Mouse (Mus musculus) midbrain, embryonic 16.5 days (tissue): ENCODE results near the gene Srms. TPM values are rescaled to one million over a fixed set of nuclear protein-coding genes. Genes with fewer than 3 reads are reported as not detected.
A peak's percentile ranks its signal among the peaks of the same experiment; 100 is the strongest.

Source experiments
- ATAC-seq: fragments of 200-750 bp; cut with Nextera tagmentation; 2 replicates; pipeline ENCODE4 v1.8.0; 2017; ENCODE audit warnings: moderate TSS enrichment
- H3K27ac ChIP-seq: fragments of 300-500 bp; sonication (generic); 2 replicates; pipeline ENCODE4 v1.5.1; 2014; ENCODE audit warnings: mild to moderate bottlenecking, low read length, mixed read lengths
- H3K27me3 ChIP-seq: fragments of 300-500 bp; sonication (generic); 2 replicates; pipeline ENCODE4 v1.6.1; 2014; ENCODE audit warnings: low read depth, low read length, mixed read lengths; ENCODE audit not compliant: control insufficient read depth, insufficient read depth
- H3K36me3 ChIP-seq: fragments of 300-500 bp; sonication (generic); 2 replicates; pipeline ENCODE4 v1.6.1; 2014; ENCODE audit warnings: mild to moderate bottlenecking, low read length, moderate library complexity, mixed read lengths; ENCODE audit not compliant: control insufficient read depth, insufficient read depth
- H3K4me1 ChIP-seq: fragments of 300-500 bp; sonication (generic); 2 replicates; pipeline ENCODE4 v1.6.1; 2014; ENCODE audit warnings: mild to moderate bottlenecking, low read length, mixed read lengths; ENCODE audit not compliant: control insufficient read depth, insufficient read depth
- H3K4me2 ChIP-seq: fragments of 300-500 bp; sonication (generic); 2 replicates; pipeline ENCODE4 v1.6.1; 2014; ENCODE audit warnings: mild to moderate bottlenecking, low read length, mixed read lengths
- H3K4me3 ChIP-seq: fragments of 300-500 bp; sonication (generic); 2 replicates; pipeline ENCODE4 v1.5.1; 2014; ENCODE audit warnings: low read depth, mild to moderate bottlenecking, low read length, moderate library complexity, mixed read lengths
- H3K9ac ChIP-seq: fragments of 300-500 bp; sonication (generic); 2 replicates; pipeline ENCODE4 v1.6.1; 2014; ENCODE audit warnings: low read depth, low read length, mixed read lengths
- H3K9me3 ChIP-seq: fragments of 300-500 bp; sonication (generic); replicated peaks from 2 replicates; pipeline ENCODE4 v1.6.1; 2014; ENCODE audit warnings: mild to moderate bottlenecking, low read length, mixed read lengths; ENCODE audit not compliant: control insufficient read depth, poor library complexity, severe bottlenecking
- WGBS: fragments of 180-500 bp; shearing (Covaris S2); extraction: QIAGEN DNeasy Blood & Tissue Kit; methylation state at CpG from one replicate; pipeline ENCODE4 v1.1.7; 2014; 5-methylcytosine and 5-hydroxymethylcytosine counted together
- polyA plus RNA-seq: library from polyadenylated mRNA; unstranded; fragments of >200 nt; fragmentation: Nextera tagmentation; extraction: Ambion mirVana; gene quantifications from 2 replicates; pipeline ENCODE4 v1.2.1, GENCODE M21; 2015

Gene Srms
- polyA plus RNA-seq, 1 experiment from 2014 or later: 0.20 TPM

DNA sequence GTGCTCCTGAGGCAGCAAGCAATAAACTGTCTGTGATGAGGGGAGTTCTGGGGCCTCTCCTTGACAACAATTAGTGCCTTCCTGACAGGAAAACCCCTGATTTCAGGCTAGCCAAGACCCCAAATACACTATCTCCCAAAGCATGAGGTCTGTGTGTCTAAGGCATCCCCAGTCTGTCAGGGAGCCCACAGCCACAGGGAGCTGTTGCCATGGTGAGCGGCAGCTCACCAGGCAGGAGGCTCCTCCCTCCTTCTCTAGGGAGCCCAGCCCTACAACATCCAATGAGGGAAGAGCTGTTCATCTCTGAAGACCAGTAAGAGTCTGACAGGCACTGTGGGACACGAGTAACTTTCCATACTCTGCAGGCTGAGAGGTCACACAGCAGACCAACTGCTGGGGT is 53.2 kb downstream of the Srms start:
- Histone ChIP-seq H3K4me1 (peaks cover 41% of the 10 kb centered on the region), H3K9ac (peak overlapping the region; percentile 23), H3K4me2 (peak overlapping the region; percentile 36)

DNA sequence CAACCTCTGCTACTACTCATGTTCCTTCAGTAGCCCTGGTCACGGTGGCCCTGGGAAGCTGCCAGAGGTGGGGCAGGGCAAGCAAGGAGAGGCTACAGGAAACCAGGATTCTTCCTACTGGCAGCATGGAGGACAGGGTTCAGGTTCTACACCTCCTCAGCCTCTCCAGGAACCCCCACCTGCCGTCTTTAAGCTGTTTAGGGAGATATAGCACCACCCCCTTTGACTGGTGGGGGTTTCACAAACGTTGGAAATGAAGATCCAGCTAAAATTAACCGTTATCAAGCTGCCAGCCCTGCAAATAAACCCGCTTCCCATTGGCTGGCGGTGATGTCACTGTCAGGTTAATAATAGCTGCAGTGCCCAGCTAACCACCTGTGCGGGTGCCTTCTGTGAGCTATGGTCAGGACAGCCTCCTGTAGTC is 53.9 kb downstream of the Srms start:
- H3K9me3 ChIP-seq: no peaks in the 10 kb centered on the region
- no peak overlapping the region for H3K4me3 ChIP-seq
- peak overlapping the region; percentile 84 for H3K27ac ChIP-seq
- H3K4me1 ChIP-seq: peaks cover 47% of the 10 kb centered on the region
- no peaks in the 10 kb centered on the region for H3K36me3 ChIP-seq
- H3K4me2 ChIP-seq: peak overlapping the region; percentile 36
- peak; percentile 21; the same call in 1 of the 2 replicates for ATAC-seq
- WGBS: 50% methylated on average over 7 of the region's 7 CpGs
- no peaks in the 10 kb centered on the region for H3K27me3 ChIP-seq
- H3K9ac ChIP-seq: no peak overlapping the region

More for the DNA sequence above, 53.2 kb downstream of the Srms start:
- no peaks in the 10 kb centered on the region for H3K36me3 ChIP-seq
- no peaks in the 10 kb centered on the region for H3K9me3 ChIP-seq
- 0% methylated on average over 2 of the region's 2 CpGs for WGBS
- ATAC-seq: peak; percentile 81
- H3K27me3 ChIP-seq: no peaks in the 10 kb centered on the region
- H3K4me3 ChIP-seq: no peak overlapping the region
- peak overlapping the region; percentile 84 for H3K27ac ChIP-seq

DNA sequence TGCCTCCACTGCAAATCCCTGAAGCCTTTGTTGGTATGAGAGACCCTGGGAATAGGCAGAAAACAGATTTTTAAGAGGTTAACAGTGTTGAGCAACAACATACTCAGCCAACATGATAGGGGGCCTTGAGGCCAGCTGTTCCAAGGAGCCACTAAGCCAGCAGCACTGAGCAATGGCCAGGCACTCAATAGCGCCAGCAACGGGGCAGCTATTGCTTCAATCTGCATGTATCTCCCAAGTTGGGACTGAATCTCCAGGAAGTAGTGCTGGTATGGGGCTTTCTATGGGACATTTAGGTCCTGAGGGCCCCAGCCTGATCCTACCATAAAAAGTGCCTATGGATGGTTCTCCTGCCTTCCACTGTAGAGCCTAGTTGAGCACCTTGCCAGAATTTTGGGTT is 54.5 kb downstream of the Srms start:
- peaks cover 2% of the 10 kb centered on the region; the same call in 1 of the 2 replicates for H3K36me3 ChIP-seq
- peaks cover 47% of the 10 kb centered on the region for H3K4me1 ChIP-seq
- WGBS: 94% methylated on average over 2 of the region's 2 CpGs
- no peak for ATAC-seq
- H3K4me2 ChIP-seq: no peak overlapping the region
- H3K27me3 ChIP-seq: no peaks in the 10 kb centered on the region
- H3K27ac ChIP-seq: peak overlapping the region; percentile 84
- no peaks in the 10 kb centered on the region for H3K9me3 ChIP-seq
- no peak overlapping the region for H3K9ac ChIP-seq
- no peak overlapping the region for H3K4me3 ChIP-seq

DNA sequence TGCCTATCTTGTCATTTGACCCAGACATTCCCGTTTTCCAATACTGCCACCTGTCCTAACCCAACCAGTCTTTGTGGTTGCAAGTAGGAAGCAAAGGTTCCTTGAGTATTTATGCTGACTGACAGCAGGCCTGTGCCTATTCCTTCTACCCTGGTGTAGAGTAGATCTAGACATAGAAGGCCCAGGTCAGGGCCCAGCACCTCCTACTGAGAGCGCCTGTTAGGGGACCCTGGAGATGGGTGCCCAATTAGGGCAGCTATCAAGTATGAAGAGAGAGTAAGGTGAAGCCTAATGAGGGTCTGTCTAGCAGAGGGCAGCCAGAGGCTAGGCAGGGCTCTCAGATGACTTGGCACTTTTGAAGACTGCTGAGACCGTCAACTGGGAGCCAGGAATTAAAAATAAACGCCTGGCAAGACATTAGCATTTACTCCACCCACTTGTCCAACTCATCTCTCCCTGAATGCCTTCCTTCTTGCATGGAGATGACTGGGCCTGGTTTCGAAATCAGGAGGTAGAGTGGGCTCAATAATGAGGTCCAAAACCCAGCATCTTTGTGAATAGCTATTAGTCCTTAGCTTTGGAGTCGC is 55.2 kb downstream of the Srms start:
- peak overlapping the region; percentile 78 for H3K4me2 ChIP-seq
- H3K9ac ChIP-seq: no peak overlapping the region

DNA sequence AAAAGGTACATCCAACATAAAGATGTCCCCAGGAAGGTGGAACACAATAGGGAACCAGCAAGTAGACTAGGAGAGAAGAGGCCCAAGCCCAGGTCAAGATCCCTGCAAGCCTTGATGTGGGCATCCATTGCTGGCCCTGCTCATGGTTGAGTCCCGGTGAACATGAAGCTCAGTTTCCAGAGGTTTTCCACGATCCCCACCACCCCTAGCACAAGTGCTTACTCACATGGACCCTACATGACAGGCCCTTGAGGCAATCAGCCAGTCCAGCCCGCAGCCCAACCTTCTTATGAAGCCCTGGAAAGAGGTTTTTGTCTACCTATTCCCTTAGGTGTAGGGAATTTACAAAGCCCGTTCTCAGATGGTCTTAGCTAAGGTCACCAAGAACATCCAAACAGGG is 55.8 kb downstream of the Srms start:
- Histone ChIP-seq H3K36me3 (peaks cover 11% of the 10 kb centered on the region), H3K9me3 (no peaks in the 10 kb centered on the region), H3K4me3 (peak overlapping the region; percentile 72), H3K4me2 (peak overlapping the region; percentile 78), H3K27me3 (no peaks in the 10 kb centered on the region), H3K4me1 (peaks cover 47% of the 10 kb centered on the region), H3K27ac (peak overlapping the region; percentile 91), H3K9ac (peak overlapping the region; percentile 91)
- ATAC-seq: no peak; the same call in 1 of the 2 replicates
- 78% methylated on average over 4 of the region's 4 CpGs for WGBS

More for the DNA sequence above, 55.2 kb downstream of the Srms start:
- H3K4me3 ChIP-seq: no peak overlapping the region
- no peak for ATAC-seq
- H3K9me3 ChIP-seq: no peaks in the 10 kb centered on the region
- no peaks in the 10 kb centered on the region for H3K27me3 ChIP-seq
- H3K27ac ChIP-seq: peak overlapping the region; percentile 91
- 81% methylated on average over 6 of the region's 6 CpGs for WGBS
- H3K4me1 ChIP-seq: peaks cover 47% of the 10 kb centered on the region
- peaks cover 8% of the 10 kb centered on the region for H3K36me3 ChIP-seq

DNA sequence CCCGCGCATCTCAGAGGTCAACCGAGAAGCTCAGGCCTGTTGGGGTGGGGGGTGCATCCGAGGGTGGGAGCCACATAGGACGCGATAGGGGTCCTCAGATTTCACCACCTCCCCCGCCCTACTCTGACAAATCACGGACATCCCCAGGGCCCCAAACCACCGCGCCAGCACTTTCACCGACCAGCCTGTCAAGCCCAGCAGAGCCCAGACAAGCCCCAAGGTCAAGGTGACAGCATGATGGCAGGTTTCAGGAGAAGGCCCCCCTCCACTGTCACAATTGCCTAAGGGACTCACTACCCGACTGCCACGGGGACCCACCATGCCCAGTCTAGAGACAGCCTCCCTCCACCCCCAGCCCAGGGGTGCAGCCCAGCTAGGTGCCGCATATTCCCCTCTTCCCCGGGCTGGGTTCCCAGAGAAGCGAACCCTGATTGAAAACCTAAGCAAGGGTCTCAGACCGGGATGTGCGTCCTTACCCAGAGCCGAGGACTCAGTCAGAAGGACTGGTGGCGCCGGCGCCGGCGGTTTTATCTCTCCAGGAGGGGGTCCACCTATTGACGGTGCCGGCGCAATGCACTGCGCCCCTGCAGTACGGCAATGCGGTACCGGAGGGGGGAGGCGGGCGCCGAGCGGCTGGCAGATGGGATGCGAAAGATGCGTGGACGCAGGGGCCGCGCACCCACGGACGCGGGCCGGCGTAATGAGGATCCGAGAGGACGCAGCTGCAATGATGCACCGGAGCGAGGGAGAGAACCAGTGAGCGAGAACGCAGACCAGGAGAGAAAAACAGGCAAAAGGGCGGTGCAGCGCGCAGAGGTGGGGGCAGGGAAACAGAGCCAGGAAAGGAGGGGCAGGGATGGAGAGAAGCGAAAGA is 56.5 kb downstream of the Srms start, which contains the start of gene Eef1a2:
Gene Eef1a2, minus strand, starts transcription at position 767 of the 874 bp plus-strand sequence.
- Histone ChIP-seq H3K9ac (peak within 1 kb of the TSS; percentile 91), H3K4me2 (peak within 1 kb of the TSS; percentile 78), H3K36me3 (peaks cover 11% of the 10 kb centered on the region), H3K4me3 (peak within 1 kb of the TSS; percentile 72), H3K27me3 (no peaks in the 10 kb centered on the region), H3K4me1 (peaks cover 47% of the 10 kb centered on the region), H3K9me3 (no peaks in the 10 kb centered on the region), H3K27ac (peak within 1 kb of the TSS; percentile 91)
- peak; percentile 77 for ATAC-seq
- WGBS: 2% methylated on average over 55 of the region's 55 CpGs

DNA sequence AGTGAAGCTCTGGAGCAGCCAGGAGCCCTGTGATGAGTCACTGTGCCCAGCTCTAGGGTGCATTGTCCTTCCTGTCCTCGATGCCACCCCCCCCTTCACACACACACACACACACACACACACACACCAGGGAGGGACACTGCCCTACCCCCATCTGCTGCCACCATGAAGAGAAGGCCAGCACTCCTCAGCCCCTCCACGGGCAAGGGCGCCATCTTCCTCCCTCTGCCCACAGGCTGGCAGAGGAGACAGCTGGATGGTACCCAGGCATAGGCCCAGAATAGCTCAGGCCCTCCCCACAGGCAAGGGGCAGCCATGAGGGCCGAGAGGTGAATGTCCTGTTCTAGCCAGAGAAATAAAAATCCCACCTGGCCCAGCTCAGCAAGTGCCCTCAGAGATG is 57.2 kb downstream of the Srms start:
- peaks cover 11% of the 10 kb centered on the region for H3K36me3 ChIP-seq
- peak; percentile 15 for ATAC-seq
- no peaks in the 10 kb centered on the region for H3K27me3 ChIP-seq
- 75% methylated on average over 4 of the region's 4 CpGs for WGBS
- peak overlapping the region; percentile 72 for H3K4me3 ChIP-seq
- H3K4me2 ChIP-seq: peak overlapping the region; percentile 78
- peak overlapping the region; percentile 91 for H3K9ac ChIP-seq
- peak overlapping the region; percentile 91; the same call in 1 of the 2 replicates for H3K27ac ChIP-seq
- H3K4me1 ChIP-seq: peaks cover 47% of the 10 kb centered on the region
- no peaks in the 10 kb centered on the region for H3K9me3 ChIP-seq
